Mouse (Mus musculus) embryonic facial prominence, embryonic 13.5 days (tissue): ENCODE data around the gene Trappc13. TPM values are rescaled to one million over a fixed set of nuclear protein-coding genes. Genes with fewer than 3 reads are reported as not detected.

ENCODE experiments used
- polyA plus RNA-seq: library from polyadenylated mRNA; unstranded; fragments of >200 nt; fragmentation: Nextera tagmentation; extraction: Ambion mirVana; gene quantifications from 2 replicates; pipeline ENCODE4 v1.2.1, GENCODE M21; 2015

Trappc13 gene
- polyA plus RNA-seq, 1 experiment from 2014 or later, result 64.5 TPM

Other genes with a start within 250 kb of the Trappc13 start
- gene Nln, start 68.9 kb downstream of the Trappc13 start, polyA plus RNA-seq, result 13.0 and 14.6 TPM in 2 replicates
- 8.9 and 10.9 TPM in 2 replicates for gene Sgtb, start 68.7 kb downstream of the Trappc13 start, polyA plus RNA-seq
- gene Trim23, start 328 bp upstream of the Trappc13 start, polyA plus RNA-seq, result 21.5 and 22.4 TPM in 2 replicates
- gene Cenpk, start 50.1 kb upstream of the Trappc13 start, polyA plus RNA-seq, result 79.0 and 84.6 TPM in 2 replicates
- 17.4 and 21.7 TPM in 2 replicates for gene Ppwd1, start 50.4 kb upstream of the Trappc13 start, polyA plus RNA-seq
- gene Adamts6, start 109.4 kb upstream of the Trappc13 start, polyA plus RNA-seq, result 3.2 and 4.9 TPM in 2 replicates